Mouse (Mus musculus) bone marrow macrophage, adult 2 months (primary cell): Measurements from ENCODE around the gene Mctp2. TPM values are rescaled to one million over a fixed set of nuclear protein-coding genes. Genes with fewer than 3 reads are reported as not detected.

Source experiments
- H3K27ac ChIP-seq: 2 replicates; pipeline ENCODE4 v1.5.1; 2012; ENCODE audit warnings: low read depth, low read length; ENCODE audit not compliant: insufficient read depth
- H3K4me1 ChIP-seq: 2 replicates; pipeline ENCODE4 v1.6.1; 2012; ENCODE audit warnings: low read length; ENCODE audit not compliant: control insufficient read depth, insufficient read depth
- H3K4me3 ChIP-seq: 2 replicates; pipeline ENCODE4 v1.5.1; 2012; ENCODE audit warnings: mild to moderate bottlenecking, low read length, moderate library complexity; ENCODE audit not compliant: insufficient read depth
- CTCF ChIP-seq: IDR thresholded peaks from 2 replicates; pipeline ENCODE4 v1.5.1; 2012; ENCODE audit warnings: low read depth, mild to moderate bottlenecking, low read length, moderate library complexity
- POLR2A ChIP-seq: IDR thresholded peaks from 2 replicates; pipeline ENCODE4 v1.6.1; 2012; ENCODE audit warnings: mild to moderate bottlenecking, low read depth, low read length, borderline replicate concordance
- polyA plus RNA-seq: library from polyadenylated mRNA; stranded (reverse); fragments of >200 nt; gene quantifications from 2 replicates; pipeline ENCODE4 v1.2.4, GENCODE M21; 2012; ENCODE audit not compliant: missing spikeins, insufficient read depth, insufficient read length

The Mctp2 gene
- polyA plus RNA-seq, 1 experiment = not detected

DNA sequence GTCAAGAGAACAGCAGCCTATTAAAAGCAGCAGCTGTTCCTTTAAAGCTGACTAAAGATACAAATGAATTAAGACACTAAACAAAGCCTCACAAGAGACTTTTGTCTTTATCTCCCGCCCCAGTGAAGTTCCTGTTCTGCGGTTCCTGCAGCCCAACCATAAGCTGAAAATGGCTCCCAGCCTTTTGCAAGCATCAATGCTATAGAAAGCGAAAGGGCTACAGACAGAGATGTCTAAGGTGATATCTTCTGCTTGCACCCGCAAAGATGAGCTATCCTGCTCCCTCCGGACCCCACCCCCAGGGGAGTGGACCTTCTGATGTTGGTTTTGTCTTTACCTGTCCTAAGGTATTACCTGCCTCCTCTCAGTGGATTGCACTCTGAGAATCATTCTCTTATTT lies 1.7 kb upstream of the Mctp2 start:
- no peak for TF ChIP-seq POLR2A
- TF ChIP-seq CTCF = no peak
- Histone ChIP-seq H3K4me1 (no peaks in the 10 kb centered on the region), H3K27ac (no peak overlapping the region), H3K4me3 (no peak overlapping the region)

DNA sequence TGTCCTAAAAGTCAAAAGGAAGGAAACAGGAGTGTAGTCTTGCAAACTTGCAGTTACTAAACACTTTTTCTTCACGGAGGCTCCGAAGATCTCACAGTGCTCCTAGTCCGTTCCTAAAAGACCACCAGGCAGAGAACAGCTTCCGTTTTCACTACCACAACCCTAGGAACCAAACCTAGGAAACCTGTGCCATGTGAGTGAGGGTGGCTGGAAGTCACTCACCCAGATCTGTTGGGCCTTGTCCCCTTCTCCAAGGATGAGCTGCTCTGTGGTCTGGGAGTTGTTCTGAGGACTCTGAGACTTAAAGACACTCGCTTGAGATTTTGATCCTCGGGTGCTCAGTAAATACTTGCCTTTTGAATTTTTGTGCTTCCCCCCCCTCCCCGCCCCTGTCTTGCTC lies 439 bp upstream of the Mctp2 start:
- Histone ChIP-seq H3K27ac (no peak overlapping the region), H3K4me3 (no peak overlapping the region)
- no peak for TF ChIP-seq CTCF
- no peak for TF ChIP-seq POLR2A

DNA sequence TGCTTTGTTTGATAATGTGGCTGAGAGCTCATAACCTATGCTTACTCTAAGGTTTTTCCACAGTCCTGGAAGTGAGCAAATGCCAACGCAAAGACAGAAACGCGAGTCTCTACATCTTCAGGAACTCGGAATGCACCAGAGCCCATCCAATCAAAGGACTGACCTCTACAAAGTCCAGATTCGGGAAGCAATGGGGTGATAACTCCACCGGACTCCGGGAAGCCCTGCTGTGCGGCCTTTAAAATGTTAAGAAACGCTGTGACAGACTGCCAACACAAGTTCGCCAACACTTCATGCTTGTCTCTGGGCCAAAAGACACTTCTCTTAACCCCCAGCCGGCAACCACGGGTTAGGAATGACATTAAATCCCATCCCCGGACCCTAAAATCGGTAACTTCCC lies 437 bp downstream of the Mctp2 start:
- TF ChIP-seq POLR2A (no peak), CTCF (no peak)
- Histone ChIP-seq H3K4me3 (no peak overlapping the region), H3K4me1 (no peaks in the 10 kb centered on the region), H3K27ac (no peak overlapping the region)

More for the DNA sequence above, 439 bp upstream of the Mctp2 start:
- no peaks in the 10 kb centered on the region for H3K4me1 ChIP-seq

DNA sequence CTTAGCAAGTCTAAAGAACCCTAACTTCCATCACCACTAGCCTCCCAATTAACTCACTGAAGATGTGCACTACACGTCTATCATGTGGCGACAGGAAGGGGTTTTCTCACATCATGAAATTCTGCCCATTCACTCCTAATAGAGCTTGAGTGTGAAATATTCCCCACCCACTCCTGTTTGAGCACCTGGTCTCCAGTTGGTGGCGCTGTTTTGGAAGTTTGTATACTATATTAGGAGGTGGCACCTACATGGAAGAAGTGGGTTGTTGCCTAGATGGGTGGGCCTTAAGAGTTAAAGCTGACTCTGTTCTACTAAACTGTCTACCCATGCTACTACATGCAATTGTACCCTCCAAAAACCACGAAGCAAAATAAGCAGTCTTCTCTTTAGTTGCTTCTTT lies 4.7 kb downstream of the Mctp2 start:
- TF ChIP-seq CTCF = no peak
- no peak for TF ChIP-seq POLR2A
- Histone ChIP-seq H3K4me1 (no peaks in the 10 kb centered on the region), H3K4me3 (no peak overlapping the region), H3K27ac (no peak overlapping the region)

DNA sequence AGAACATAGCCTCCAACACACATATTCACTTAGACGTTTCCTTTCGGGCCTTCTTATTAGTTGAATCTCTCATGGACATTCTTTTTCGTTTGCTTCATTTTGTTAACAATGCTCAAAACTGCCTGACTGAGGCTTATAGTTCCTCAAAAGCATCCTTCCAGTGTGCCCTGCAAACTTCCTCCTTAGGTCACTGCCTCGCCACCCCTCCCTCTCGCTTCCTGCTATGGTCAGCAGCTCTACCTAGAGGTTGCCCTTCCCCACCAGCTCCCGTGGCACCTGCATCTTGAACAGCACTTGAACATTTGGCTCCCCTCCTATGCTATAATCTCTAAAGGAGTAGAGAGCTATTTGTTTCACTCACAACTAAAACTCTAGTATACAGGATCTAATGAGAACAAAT lies 6.7 kb downstream of the Mctp2 start:
- no peak overlapping the region for H3K27ac ChIP-seq
- TF ChIP-seq POLR2A (no peak), CTCF (no peak)
- H3K4me3 ChIP-seq = no peak overlapping the region
- no peaks in the 10 kb centered on the region for H3K4me1 ChIP-seq

DNA sequence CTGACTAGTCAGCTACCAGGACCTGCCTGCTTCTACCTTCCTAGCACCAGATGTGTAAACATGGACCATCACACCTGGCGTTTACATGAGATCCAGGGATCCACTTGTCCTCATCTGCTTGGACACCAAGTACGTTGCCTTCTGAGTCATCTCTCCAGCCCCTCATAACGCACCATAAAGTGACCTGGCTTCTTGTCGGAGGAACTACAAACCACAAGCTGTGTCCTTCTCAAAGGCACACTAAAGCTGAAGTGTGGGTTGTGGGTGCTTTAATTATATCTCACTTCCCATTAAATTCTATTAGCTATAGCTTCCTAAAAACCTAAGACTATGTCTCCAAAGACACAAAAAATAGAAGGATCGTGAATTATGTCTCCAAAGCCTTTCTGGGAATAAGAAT lies 9.4 kb downstream of the Mctp2 start:
- H3K4me3 ChIP-seq = no peak overlapping the region
- no peak overlapping the region for H3K27ac ChIP-seq
- TF ChIP-seq POLR2A = no peak
- TF ChIP-seq CTCF = no peak
- H3K4me1 ChIP-seq = no peaks in the 10 kb centered on the region

DNA sequence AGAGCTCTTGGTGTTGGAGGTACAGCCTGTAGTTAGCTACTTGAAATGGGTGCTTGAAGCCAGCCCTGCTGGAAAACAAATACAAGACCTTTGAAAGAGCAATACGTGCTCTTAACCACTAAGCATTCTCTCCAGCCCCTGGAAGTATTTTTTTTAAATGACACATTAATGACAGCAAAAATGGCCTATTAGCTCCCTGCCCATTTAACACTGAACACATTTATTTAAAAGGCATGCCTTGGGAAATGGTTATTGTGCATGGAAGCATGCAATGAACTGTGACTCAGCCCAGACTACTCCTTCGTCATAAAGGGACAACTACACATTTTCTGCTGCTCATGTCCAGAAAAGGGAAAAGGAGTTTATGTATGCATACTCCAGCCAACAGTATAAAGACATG lies 10.2 kb downstream of the Mctp2 start:
- no peaks in the 10 kb centered on the region for H3K4me1 ChIP-seq
- no peak for TF ChIP-seq CTCF
- TF ChIP-seq POLR2A = no peak

DNA sequence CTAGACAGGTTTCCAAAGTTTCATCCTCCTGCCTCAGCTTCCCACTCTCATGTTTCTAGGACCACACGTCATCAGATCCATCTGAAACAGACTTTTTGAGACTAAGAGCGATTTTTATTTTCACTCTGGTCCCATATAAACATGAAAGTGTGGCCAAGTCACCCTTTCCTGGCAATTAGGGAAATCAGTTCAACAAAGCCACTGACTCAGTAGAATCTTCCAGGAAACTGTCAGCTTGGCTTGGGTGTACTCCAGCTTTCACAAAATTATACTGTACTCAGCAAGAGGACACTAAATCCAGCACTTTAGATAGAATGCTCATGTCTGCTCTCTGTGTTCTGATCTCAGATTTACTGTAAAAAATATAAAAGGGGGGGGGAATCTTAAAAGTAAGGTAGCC lies 11.5 kb downstream of the Mctp2 start:
- TF ChIP-seq POLR2A (no peak), CTCF (no peak)
- Histone ChIP-seq H3K4me3 (no peak overlapping the region), H3K27ac (no peak overlapping the region), H3K4me1 (no peaks in the 10 kb centered on the region)

More for the DNA sequence above, 10.2 kb downstream of the Mctp2 start:
- Histone ChIP-seq H3K4me3 (no peak overlapping the region), H3K27ac (no peak overlapping the region)

DNA sequence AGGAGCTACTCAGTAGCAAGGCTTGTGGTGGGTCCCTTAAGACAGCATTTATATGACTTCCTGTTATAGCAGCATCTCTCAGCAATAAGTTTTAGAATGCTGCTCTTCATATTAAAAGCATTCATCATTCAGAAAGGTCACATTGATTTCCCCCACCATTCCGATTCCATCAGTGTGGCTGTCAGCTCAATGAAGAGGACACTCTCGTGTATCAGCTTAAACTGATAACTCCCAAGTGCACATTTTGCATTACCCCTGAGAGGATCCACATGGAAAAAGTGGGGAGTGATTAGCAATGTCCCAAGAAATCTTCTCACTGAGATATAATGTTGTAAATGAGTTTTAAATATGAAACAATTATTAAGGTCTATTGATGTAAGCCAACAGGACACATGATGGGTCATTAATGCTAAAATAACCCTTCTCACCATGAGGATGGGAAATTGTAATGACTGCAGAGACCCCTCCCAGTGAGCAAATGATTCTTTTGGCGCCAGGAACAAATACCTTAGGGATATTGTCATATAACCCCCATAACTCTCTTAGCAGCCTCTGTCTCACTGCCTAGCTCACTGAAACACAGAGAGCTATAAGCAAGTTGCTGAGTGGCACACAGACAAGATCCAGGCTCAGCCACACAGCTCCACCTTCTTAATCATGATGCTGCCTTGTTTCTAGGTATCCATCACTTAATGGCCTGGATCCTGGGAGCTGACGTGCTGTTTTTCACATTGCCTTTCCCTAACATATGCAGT lies 12.4 kb downstream of the Mctp2 start:
- Histone ChIP-seq H3K4me1 (no peaks in the 10 kb centered on the region), H3K4me3 (no peak overlapping the region), H3K27ac (no peak overlapping the region)
- TF ChIP-seq CTCF (no peak), POLR2A (no peak)

DNA sequence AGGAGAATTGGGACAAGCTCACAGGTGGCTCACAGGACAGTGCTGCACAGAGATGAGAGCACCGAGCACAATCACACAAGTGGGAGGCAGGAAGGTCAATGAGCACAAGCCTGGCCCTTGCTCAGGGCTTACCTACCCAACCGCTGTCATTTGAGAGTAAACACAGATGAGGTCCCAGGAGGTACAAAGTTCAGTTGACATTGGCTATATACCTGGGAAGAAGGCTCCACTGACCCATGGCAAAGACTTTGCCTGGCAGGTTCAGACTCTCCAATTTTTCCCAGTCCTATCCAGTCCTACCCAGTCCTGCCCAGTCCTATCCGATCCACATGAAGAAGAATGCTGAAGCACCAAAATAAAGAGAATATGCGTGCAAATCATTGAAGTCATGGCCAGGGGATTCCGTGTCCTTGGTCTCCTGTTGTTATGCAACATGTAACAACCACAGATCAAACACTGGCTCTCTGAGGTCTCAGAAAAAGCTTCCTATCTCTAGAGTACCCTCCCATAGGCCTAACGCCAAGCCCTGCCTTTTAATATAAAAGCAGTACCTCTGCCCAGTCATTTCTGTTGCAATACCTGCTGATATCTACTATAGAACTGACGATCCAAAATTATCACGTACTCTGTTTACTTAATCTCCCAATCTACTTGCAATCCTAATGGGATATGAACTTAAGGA lies 14.0 kb downstream of the Mctp2 start:
- no peaks in the 10 kb centered on the region for H3K4me1 ChIP-seq
- H3K4me3 ChIP-seq = no peak overlapping the region
- H3K27ac ChIP-seq = no peak overlapping the region
- TF ChIP-seq CTCF (no peak), POLR2A (no peak)

DNA sequence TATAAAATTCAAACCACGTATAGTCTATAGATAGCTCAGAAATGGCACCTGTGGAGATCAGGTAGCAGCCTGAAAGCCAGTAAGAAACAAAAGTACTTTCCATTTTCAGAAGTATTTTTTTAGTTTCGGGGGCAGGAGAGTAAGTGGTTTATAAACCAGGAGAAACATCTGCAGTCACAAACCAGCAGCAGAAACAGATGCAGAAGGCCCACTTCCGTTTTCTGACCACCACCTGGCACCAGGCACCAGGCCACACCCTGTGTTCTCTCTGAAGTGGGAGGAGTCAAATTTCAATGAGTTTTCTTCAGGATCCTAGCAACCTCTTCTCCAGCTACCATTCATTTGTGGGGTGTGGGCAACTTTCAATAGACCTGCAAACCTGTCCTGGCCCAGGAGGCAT lies 25.7 kb downstream of the Mctp2 start:
- no peak for TF ChIP-seq CTCF
- TF ChIP-seq POLR2A = no peak
- Histone ChIP-seq H3K4me3 (no peak overlapping the region), H3K4me1 (no peaks in the 10 kb centered on the region), H3K27ac (no peak overlapping the region)

DNA sequence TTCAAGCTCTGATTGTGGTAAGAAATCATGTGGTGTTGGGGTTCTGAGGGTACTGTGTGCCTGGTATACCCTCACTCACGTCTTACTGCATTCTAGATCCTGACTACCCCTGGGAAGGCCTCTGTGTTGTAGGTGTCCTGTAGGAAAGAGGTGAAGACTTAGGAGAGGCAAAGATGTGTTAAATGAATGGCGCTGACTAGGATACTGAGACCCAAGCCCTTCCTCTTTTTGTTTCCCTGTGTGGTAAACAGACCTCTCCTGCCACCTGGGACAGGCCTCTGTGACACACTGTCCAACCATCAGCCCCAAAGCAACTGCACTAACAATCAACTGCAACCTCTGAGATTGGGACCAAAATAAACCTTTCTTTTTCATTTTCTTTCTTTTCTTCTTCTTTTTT lies 28.0 kb downstream of the Mctp2 start:
- Histone ChIP-seq H3K4me1 (no peaks in the 10 kb centered on the region), H3K4me3 (no peak overlapping the region), H3K27ac (no peak overlapping the region)
- no peak for TF ChIP-seq POLR2A
- no peak for TF ChIP-seq CTCF
